Mouse (Mus musculus): Measurements from ENCODE around the gene Rps15a. TPM values are rescaled to one million over a fixed set of nuclear protein-coding genes. Genes with fewer than 3 reads are reported as not detected.

Gene Rps15a
- 655 and 667 TPM in 2 replicates for polyA plus RNA-seq (2016; fragmentation: Nextera tagmentation; extraction: Ambion mirVana)

- Histone ChIP-seq H3K4me3 (peak within 1 kb of the TSS; percentile 99), H3K4me1 (peaks cover 66% of the 10 kb centered on the region), H3K36me3 (replicated peaks) (peaks cover 76% of the 10 kb centered on the region), H3K27ac (peak within 1 kb of the TSS; percentile 99), H3K27me3 (ENCODE audit: poor library complexity, severe bottlenecking) (no peaks in the 10 kb centered on the region), H3K9me3 (no peaks in the 10 kb centered on the region)
- peak; percentile 91 for DNase-seq (ENCODE audit: extremely low spot score, low spot score)
- under 1% methylated on average over 40 of the region's 40 CpGs for WGBS
These were observed at the start of gene Rps15a for GRCm38 (mm10) chr7:118115877-118116568. TSS of gene Rps15a (minus strand) at chr7:118116188.

DNA sequence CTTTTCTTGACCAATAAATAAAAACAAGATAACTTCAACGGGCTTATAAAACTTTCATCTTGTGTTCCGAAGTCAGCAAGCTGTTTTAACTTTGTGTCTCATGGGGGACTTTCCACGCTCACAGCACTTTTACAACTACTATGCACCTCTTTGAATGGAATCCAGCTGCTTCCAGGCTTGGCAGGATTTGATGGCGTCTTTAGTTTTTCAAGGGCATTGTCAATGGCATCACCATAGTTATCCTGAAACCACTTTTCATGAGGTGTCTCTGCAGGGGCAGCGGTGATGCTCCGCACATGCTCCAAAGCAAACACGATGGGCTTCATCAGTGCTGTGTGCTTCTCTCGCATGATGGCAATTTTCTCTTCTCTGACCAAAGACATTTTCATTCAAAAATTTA lies 47.0 kb upstream of the Rps15a start:
- H3K27me3 ChIP-seq (ENCODE audit: poor library complexity, severe bottlenecking), result no peaks in the 10 kb centered on the region
- no peaks in the 10 kb centered on the region for H3K9me3 ChIP-seq
- no peak overlapping the region for H3K27ac ChIP-seq
- no peaks in the 10 kb centered on the region for H3K4me1 ChIP-seq
- 91% methylated on average over 8 of the region's 8 CpGs for WGBS
- peaks cover 82% of the 10 kb centered on the region for H3K36me3 ChIP-seq (replicated peaks)
- no peak for DNase-seq (ENCODE audit: extremely low spot score, low spot score)
- no peak overlapping the region for H3K4me3 ChIP-seq

GRCm38 (mm10) chr7:118160121-118160520 lies 44.1 kb upstream of the Rps15a start:
- Histone ChIP-seq H3K27ac (no peak overlapping the region), H3K27me3 (ENCODE audit: poor library complexity, severe bottlenecking) (no peaks in the 10 kb centered on the region), H3K36me3 (replicated peaks) (peaks cover 82% of the 10 kb centered on the region), H3K4me3 (no peak overlapping the region), H3K9me3 (no peaks in the 10 kb centered on the region), H3K4me1 (no peaks in the 10 kb centered on the region)
- WGBS, result 98% methylated on average over 3 of the region's 3 CpGs
- DNase-seq (ENCODE audit: extremely low spot score, low spot score), result no peak

- 95% methylated on average over 7 of the region's 7 CpGs for WGBS
- Histone ChIP-seq H3K36me3 (replicated peaks) (peaks cover 89% of the 10 kb centered on the region), H3K27me3 (ENCODE audit: poor library complexity, severe bottlenecking) (no peaks in the 10 kb centered on the region), H3K27ac (no peak overlapping the region), H3K9me3 (no peaks in the 10 kb centered on the region), H3K4me3 (no peak overlapping the region), H3K4me1 (no peaks in the 10 kb centered on the region)
- DNase-seq (ENCODE audit: extremely low spot score, low spot score), result no peak
These were observed 40.5 kb upstream of the Rps15a start for GRCm38 (mm10) chr7:118156461-118156860.

DNA sequence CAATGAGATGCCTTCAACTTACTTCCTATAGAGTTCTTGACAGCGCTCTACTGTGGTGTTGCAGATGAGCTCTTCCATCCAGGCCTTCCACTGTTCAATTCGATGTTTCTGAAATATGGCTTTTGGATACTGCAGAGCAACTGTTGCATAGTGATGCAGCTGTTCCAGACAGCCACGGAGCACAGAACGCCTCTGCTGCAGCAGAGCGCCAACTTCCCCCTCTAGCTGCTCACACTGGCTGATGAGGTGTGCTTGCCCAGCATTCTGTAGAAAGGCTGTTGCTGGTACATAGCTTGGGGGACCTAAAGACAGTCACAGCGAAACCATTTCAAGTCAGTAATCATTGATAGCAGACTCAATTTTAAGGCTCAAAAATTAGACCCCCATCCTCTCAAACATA lies 38.2 kb upstream of the Rps15a start:
- no peak for DNase-seq (ENCODE audit: extremely low spot score, low spot score)
- Histone ChIP-seq H3K27ac (no peak overlapping the region), H3K36me3 (replicated peaks) (peaks cover 91% of the 10 kb centered on the region), H3K4me3 (no peak overlapping the region), H3K4me1 (no peaks in the 10 kb centered on the region), H3K9me3 (no peaks in the 10 kb centered on the region), H3K27me3 (ENCODE audit: poor library complexity, severe bottlenecking) (no peaks in the 10 kb centered on the region)
- WGBS, result 97% methylated on average over 6 of the region's 6 CpGs

DNA sequence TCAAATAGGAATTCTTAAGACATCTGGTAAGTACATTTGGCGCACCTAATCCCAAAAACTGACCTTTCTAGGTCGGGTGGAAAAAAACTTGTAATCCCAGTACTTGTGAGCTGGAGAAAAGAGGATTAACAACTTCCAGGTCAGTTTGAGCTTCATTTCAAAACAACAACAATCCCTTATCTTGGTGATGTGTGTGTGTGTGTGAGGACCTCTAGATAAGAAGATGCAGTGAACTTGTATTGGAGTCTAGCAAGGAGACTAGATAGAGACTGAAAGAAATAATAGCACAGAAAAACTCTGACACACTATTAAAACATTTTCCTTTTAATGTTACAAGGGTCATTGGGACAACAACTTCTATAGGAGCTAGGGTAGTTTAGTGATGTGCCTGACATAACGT lies 27.6 kb upstream of the Rps15a start:
- Histone ChIP-seq H3K4me1 (no peaks in the 10 kb centered on the region), H3K9me3 (no peaks in the 10 kb centered on the region), H3K27ac (no peak overlapping the region), H3K27me3 (ENCODE audit: poor library complexity, severe bottlenecking) (no peaks in the 10 kb centered on the region), H3K4me3 (no peak overlapping the region), H3K36me3 (replicated peaks) (peaks cover 96% of the 10 kb centered on the region)
- no peak for DNase-seq (ENCODE audit: extremely low spot score, low spot score)
- 85% methylated on average over 3 of the region's 3 CpGs for WGBS

DNA sequence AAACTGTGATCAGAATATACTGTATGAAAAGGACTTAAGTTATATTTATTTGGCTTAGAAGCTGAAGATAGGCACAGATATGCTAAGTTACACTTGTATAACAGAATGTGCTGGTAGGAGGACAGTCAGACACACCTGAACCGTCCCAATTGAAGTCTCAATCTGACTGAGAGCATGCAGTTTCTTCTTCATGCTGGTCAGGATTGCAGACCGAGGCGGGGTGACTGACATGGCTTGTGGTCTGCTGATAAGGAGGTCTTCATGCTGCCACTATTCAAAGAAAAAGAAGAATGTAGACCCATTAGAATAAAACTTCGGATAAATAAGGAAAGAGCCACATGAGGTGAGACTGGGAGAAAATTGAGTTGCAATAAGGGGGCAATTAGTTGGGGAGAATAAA lies 27.1 kb upstream of the Rps15a start:
- WGBS, result 91% methylated on average over 4 of the region's 4 CpGs
- Histone ChIP-seq H3K9me3 (no peaks in the 10 kb centered on the region), H3K27me3 (ENCODE audit: poor library complexity, severe bottlenecking) (no peaks in the 10 kb centered on the region), H3K4me1 (no peaks in the 10 kb centered on the region), H3K27ac (no peak overlapping the region), H3K36me3 (replicated peaks) (peaks cover 96% of the 10 kb centered on the region), H3K4me3 (no peak overlapping the region)
- DNase-seq (ENCODE audit: extremely low spot score, low spot score), result no peak

DNA sequence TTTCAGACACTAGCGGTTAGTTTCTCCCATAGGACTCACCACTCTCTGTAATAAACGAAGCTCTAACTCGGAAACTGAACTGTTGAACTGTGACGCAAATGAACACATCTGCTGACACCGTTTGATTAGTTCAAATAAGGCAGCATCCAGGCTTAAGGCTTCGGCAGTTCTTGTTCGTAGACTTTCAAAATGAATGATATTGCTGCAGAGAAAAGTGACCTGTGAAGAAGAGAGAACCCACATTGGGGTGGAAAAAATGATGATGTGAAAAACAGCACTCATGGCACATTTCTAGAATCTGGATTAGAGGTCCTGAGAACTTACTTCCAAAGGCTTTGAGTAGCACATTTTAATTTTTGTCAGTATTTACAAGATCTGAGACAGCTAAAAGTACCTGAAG lies 25.3 kb upstream of the Rps15a start:
- peaks cover 99% of the 10 kb centered on the region for H3K36me3 ChIP-seq (replicated peaks)
- H3K27ac ChIP-seq, result no peak overlapping the region
- no peak overlapping the region for H3K4me3 ChIP-seq
- no peaks in the 10 kb centered on the region for H3K9me3 ChIP-seq
- no peaks in the 10 kb centered on the region for H3K4me1 ChIP-seq
- H3K27me3 ChIP-seq (ENCODE audit: poor library complexity, severe bottlenecking), result no peaks in the 10 kb centered on the region
- WGBS, result 95% methylated on average over 7 of the region's 7 CpGs
- DNase-seq (ENCODE audit: extremely low spot score, low spot score), result no peak

- H3K4me1 ChIP-seq, result peaks cover 5% of the 10 kb centered on the region
- WGBS, result 87% methylated on average over 11 of the region's 11 CpGs
- no peaks in the 10 kb centered on the region for H3K27me3 ChIP-seq (ENCODE audit: poor library complexity, severe bottlenecking)
- no peak overlapping the region for H3K4me3 ChIP-seq
- peaks cover 63% of the 10 kb centered on the region for H3K36me3 ChIP-seq (replicated peaks)
- no peak for DNase-seq (ENCODE audit: extremely low spot score, low spot score)
- no peak overlapping the region for H3K27ac ChIP-seq
- no peaks in the 10 kb centered on the region for H3K9me3 ChIP-seq
These were observed 19.1 kb upstream of the Rps15a start for GRCm38 (mm10) chr7:118135128-118135527.

GRCm38 (mm10) chr7:118129430-118130041 lies 13.5 kb upstream of the Rps15a start, which contains the start of gene Arl6ip1:
TSS of gene Arl6ip1 (minus strand) at chr7:118129662.
- H3K27ac ChIP-seq, result peak within 1 kb of the TSS; percentile 95
- no peaks in the 10 kb centered on the region for H3K9me3 ChIP-seq
- peaks cover 38% of the 10 kb centered on the region for H3K4me1 ChIP-seq
- WGBS, result under 1% methylated on average over 39 of the region's 39 CpGs
- H3K4me3 ChIP-seq, result peak within 1 kb of the TSS; percentile 82
- peaks cover 32% of the 10 kb centered on the region for H3K36me3 ChIP-seq (replicated peaks)
- no peaks in the 10 kb centered on the region for H3K27me3 ChIP-seq (ENCODE audit: poor library complexity, severe bottlenecking)
- peak; percentile 98 for DNase-seq (ENCODE audit: extremely low spot score, low spot score)

- 0% methylated on average over 21 of the region's 21 CpGs for WGBS
- H3K36me3 ChIP-seq (replicated peaks), result peaks cover 35% of the 10 kb centered on the region
- DNase-seq (ENCODE audit: extremely low spot score, low spot score), result no peak
- H3K4me1 ChIP-seq, result peaks cover 38% of the 10 kb centered on the region
- H3K9me3 ChIP-seq, result no peaks in the 10 kb centered on the region
- H3K27ac ChIP-seq, result peak overlapping the region; percentile 95
- H3K27me3 ChIP-seq (ENCODE audit: poor library complexity, severe bottlenecking), result no peaks in the 10 kb centered on the region
- peak overlapping the region; percentile 82 for H3K4me3 ChIP-seq
These were observed 13.0 kb upstream of the Rps15a start for GRCm38 (mm10) chr7:118128925-118129429.

DNA sequence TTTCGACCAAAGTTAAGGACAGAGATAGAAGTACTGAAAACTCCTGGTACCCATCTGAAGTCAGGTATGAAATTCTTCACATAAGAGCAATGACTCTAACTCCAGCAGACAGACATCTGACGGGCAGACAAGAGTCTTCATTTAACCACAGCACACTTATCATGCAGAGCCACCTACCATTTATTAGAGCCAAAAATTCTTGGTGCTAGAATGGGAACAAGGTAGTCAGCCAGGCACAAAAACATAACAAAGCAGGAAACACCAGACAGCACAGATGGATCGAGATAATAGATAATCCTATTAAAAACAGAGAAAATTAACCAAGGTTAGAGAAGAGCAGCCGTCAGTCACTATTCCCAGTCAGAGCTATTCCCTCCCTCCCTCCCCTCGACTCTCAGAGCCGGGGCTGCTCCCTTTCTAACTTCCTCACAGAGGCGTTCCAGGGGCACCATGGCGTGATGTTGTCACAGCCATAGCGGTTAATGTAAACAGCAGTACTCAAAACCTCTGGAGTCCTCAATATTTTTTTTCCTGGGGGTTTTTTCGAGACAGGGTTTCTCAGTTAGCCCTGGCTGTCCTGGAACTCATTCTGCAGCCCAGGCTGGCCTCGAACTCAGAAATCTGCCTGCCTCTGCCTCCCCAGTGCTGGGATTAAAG lies 10.4 kb upstream of the Rps15a start:
- Histone ChIP-seq H3K4me3 (peak overlapping the region; percentile 82; the same call in 1 of the 2 replicates), H3K4me1 (peaks cover 38% of the 10 kb centered on the region), H3K9me3 (no peaks in the 10 kb centered on the region), H3K27ac (no peak overlapping the region), H3K36me3 (replicated peaks) (peaks cover 56% of the 10 kb centered on the region), H3K27me3 (ENCODE audit: poor library complexity, severe bottlenecking) (no peaks in the 10 kb centered on the region)
- DNase-seq (ENCODE audit: extremely low spot score, low spot score), result no peak
- 82% methylated on average over 11 of the region's 11 CpGs for WGBS

GRCm38 (mm10) chr7:118125736-118126135 lies 9.7 kb upstream of the Rps15a start:
- Histone ChIP-seq H3K4me3 (no peak overlapping the region), H3K27me3 (ENCODE audit: poor library complexity, severe bottlenecking) (no peaks in the 10 kb centered on the region), H3K27ac (no peak overlapping the region), H3K4me1 (peaks cover 38% of the 10 kb centered on the region), H3K36me3 (replicated peaks) (peaks cover 62% of the 10 kb centered on the region), H3K9me3 (no peaks in the 10 kb centered on the region)
- no peak for DNase-seq (ENCODE audit: extremely low spot score, low spot score)
